Mouse (Mus musculus) heart, adult 8-10 months (tissue): ENCODE measurements around the gene Parpbp. TPM values are rescaled to one million over a fixed set of nuclear protein-coding genes. Genes with fewer than 3 reads are reported as not detected.

Source experiments
- total RNA-seq, 4 experiments: library from RNA; stranded (reverse); gene quantifications; 2 replicates each; pipeline ENCODE4 v1.2.4; 2022

The Parpbp gene
- total RNA-seq, 4 experiments from 2014 or later = 0.09 to 0.16 (median 0.14) TPM; not detected in 1

Other genes with a start within 250 kb of the Parpbp start
- not detected for gene Pmch, start 55.9 kb downstream of the Parpbp start, total RNA-seq
- 10 to 100 TPM in 1 of 4 experiments, 1 to 10 TPM in 3; 6.2 to 10.8 (median 7.0) TPM for gene Nup37, start 51 bp upstream of the Parpbp start, total RNA-seq
- gene Washc3, start 54.2 kb upstream of the Parpbp start, total RNA-seq = 10 to 100 TPM; 31.7 to 39.8 (median 32.9) TPM
- gene Dram1, start 232.1 kb upstream of the Parpbp start, total RNA-seq = 1 to 10 TPM; 2.2 to 4.1 (median 3.2) TPM
- 10 to 100 TPM; 22.0 to 32.7 (median 25.8) TPM for gene Gnptab, start 232.2 kb upstream of the Parpbp start, total RNA-seq